Mouse (Mus musculus) cerebellum, adult 11-12 months (tissue): Measurements from ENCODE around the gene Ppp1r9a.

Source experiments
- DNase-seq: peaks from one replicate; pipeline ENCODE4 v3.0.0; 2022

Gene Ppp1r9a

DNA sequence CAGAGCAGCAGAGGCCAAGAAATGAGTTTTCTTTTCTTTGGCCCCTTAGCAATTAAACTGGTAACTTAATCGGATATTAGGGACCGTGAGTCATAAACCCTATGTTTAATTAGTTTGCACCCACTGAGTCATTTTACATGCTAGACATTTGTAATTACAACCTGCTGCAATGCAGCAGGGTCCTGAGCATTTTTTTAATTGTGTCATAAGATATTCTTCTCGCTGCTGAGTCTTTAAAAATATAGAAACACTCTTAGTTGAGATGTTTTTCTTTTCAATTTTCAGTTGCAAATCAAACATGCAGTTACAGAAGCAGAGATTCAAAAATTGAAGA, 208.0 kb downstream of the Ppp1r9a start:
- no peak for DNase-seq

DNA sequence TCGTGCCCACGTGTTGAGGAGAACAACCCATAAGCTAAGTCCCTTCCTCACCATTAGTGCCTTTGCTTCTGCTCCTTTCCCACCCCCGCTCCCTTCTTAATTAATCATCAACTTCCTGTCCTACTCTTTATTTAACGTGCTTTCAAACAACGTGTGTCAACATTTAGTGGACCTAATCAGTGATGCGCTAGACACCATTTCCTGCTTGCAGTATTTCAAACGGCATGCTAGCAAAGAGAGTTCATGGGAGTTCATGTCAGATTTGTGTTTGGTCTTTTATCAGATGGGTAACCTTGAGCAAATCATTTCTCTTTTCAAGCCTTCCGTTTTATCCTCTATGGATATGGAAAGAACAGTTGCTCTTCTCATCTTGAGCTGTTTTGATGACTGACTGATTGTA, 210.4 kb downstream of the Ppp1r9a start:
- DNase-seq: no peak

DNA sequence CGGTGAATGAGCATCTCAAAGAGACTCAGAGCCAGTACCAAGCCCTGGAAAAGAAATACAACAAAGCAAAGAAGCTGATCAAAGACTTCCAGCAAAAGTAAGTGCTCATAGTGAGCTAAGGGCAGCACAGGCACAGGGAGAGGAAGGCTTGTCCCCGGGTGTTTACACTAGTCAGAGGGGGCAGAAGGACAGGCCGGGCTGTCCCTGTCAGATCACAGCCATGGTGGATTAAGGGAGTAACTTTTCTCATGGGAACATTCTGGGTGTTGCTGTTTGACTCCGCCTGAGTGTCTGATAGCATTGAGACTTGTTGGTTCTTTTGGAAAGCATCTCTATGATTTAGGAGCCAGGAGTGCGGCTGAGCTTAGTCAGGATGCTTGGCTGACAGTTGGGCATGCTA, 211.0 kb downstream of the Ppp1r9a start:
- DNase-seq: no peak

DNA sequence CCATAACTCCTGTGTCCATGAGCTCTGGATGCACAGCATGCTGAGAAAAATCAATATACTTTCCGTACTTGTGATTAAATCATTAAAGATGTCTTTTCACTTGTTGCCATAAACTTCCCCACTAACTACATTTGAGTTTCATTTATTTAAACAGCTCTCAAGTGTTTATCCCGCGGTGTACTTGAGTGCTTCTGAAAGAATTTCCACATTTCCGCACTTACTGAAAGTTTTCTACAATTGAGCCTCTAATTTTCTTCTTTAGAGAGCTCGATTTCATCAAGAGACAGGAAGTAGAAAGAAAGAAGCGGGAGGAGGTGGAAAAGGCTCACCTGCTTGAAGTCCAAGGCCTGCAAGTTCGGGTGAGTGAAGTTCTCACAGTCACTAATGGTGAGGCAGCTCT, 212.1 kb downstream of the Ppp1r9a start:
- DNase-seq: no peak

DNA sequence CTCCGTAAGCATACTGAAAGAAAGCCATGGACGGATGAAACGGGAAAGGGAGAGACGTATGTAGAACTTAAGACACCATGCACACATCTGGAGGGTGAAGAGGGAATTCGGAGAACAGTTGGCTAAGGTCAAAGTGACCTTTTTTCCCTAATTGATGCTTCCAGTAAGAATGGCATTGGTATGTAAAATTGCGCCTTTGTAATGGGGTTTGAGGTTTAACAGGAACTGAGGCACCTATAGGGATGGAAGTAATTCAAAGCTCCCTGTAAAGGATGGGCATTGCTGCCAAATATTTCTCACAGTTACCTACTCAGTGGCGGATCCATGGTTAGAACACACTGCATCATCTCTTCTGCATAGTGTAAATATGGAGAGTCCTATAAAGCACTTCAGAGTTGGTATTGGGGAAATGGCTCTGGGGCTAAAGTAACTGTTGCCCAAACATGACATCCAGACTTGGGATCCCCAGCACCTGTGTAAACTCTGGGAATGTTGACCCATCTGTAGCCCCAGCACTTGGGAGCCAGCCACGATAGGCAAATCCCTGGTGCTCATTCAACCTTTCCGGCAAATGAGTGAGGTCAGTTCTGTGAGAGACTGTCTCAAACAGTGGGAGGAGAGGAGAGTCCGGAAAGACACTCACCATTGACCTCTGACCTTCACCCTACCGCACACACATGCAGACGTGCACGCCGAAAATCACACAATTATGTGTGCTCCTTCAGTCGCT, 216.6 kb downstream of the Ppp1r9a start:
- no peak for DNase-seq

DNA sequence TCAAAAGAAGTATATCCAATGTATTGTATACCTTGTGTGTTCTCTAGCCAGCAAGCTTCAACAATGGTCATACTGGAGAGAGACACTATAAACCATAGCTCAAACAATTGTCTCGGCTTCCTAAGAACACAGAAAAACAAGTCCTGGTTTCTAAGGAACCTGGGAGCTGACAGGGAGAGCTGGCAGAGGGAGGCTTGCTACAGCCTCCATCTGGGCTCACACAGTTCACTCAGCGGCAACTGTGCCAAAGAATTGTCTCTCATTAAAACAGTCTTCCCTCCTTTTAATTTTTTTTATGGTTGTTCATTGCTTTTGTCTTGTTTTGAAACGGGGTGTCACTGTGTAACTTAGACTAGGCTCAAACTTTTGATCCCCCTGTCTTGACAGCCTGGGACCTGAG, 217.5 kb downstream of the Ppp1r9a start:
- DNase-seq: no peak

DNA sequence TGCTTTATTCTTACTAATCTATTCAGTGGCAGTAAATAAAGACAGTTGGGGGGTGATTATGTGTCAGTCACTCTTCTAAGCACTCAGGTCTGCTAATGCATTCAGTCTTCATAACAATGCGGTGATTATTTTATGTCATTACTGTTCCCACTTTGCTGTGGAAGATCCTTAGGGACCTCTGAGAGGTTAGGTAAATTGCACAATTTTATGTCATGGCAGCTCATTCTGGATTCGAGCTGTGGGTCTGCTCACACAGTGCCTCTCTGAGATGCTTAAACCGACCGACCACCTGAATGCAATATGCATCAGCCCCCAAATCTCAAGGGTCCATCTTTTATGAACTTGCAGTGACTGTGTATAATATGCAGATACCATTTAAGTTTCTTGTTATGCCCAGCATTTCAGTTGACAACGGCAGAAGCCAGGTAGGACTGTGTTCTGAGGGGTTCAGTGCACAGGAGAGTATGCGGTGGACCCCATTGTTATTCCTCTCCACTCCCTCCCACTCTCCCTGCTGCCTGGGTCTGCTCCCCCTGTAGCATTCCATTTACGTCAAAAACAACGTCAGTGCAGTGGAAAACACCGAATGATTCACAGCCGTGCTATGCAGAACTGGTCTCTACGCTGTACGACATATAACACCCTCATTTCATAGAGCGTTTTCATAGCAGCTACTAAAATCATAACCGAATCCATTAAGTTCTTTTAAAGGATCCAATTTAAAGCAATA, 226.8 kb downstream of the Ppp1r9a start:
- no peak for DNase-seq

DNA sequence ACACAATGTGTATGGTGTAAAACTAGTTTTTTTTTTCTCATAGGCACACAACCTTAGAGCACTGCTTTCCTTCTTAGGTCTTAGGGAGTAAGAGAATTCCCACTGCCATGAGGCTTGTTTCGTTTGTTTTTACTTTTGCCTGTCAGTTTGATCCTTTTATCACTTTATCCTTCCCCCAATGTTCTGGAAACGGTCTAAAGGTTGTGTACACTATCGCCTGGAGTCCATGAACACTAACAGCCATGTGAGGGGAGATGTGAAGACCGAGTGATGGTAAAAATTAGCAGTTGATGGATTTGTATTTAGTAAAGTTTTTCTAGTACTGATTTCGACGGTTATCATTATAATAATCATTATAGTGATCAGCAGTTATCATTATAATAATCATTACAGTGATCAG, 232.3 kb downstream of the Ppp1r9a start:
- no peak for DNase-seq

DNA sequence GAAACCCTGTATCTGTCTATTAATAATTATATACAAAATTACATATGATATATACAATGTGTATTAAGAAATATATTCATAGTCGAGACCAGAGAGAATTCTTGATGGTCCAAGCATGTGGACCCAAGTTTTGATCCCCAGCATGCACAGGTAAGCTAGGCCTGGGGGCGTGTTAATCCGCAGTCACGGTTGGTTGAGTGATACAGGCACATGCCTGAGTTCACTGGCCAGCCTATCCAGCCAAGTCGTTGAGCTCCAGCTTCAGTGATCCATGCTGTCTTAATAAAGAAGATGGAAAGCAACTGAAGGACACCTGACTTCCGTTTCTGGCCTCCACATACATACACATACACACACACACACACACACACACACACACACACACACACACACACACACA, 233.3 kb downstream of the Ppp1r9a start:
- DNase-seq: no peak

DNA sequence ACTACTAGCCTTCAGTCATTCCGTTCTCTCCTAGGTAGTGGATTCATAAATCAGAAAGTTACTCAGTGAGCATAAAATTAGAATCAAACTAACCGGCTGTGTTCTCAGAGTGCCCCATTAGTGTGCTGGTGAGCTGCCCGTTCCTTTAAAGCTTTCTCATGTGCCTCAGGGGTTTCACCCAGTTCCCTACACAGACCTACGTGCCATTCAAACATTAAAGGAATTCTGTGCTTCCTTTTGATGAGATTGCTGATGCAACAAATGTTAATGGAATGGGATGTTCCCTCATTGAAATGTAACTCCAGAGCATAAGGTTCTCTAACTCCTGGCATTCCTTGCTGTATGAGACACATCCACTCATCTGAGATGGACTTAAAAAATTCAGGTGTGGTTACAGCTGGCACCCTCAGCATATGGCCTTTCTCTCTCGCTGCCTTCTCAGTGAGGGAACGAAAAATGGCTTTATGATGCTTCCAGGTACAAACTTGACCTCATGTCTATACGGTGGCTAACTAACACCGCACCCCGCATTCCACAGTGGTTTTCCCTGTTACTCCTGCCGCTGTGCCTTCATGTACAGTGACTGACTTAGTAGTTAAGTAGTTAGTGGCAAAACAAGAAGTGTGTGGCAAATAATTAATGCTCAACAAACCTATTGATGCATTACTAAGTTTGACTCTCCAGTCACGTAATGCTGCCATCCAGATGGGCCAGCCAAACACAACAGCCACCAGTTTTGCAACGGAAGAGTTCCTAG, 236.3 kb downstream of the Ppp1r9a start:
- no peak for DNase-seq

DNA sequence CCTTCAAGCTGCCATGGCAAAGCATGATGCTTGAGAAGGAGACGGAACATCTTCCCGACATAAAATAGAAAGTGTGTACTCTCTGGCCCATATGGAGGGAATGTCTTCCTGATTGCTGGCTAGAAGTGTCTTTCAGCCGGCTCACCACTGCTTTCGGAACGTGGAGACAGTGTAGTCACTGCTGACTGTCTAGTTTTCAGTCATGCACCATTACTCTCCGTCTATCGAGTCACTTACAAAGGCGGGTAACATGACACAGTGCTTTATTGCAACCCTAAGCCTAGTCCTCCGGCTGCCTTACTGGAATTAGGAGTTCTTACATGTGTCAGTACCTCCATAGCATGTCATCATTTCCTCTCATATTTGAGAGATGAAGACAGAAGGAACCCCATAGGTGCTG, 236.9 kb downstream of the Ppp1r9a start:
- no peak for DNase-seq

DNA sequence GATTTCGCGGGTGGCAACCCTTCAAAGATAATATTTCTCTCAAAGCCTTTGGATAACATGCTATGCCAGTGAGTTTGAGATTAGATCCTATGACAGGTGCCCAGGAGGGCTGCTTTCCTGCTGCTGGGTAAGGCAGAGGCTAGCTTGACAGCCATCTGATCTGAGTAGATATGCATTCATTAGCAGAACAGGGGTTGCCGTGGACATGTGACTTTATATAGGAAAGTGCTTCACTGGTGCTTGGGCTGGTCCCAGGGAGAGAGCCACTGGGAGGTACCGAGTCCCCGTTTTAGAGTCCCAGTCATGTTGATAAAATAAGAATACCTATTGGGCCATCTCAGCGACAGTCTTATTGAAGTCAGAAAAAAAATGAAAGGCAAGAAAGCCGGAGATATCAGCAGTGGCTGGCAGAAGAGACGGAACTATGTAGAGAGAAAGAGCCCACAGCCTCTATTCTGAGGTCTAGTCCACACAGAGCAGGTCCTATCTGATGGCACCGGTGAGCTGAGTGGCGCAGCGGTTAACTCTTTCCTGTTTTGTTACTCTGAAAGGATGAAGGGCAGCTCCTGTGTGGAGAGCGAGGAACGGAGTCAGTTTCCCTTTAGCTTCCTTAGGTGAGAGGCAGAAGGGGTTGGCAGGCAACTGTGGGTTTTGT, 244.9 kb downstream of the Ppp1r9a start:
- DNase-seq: no peak

DNA sequence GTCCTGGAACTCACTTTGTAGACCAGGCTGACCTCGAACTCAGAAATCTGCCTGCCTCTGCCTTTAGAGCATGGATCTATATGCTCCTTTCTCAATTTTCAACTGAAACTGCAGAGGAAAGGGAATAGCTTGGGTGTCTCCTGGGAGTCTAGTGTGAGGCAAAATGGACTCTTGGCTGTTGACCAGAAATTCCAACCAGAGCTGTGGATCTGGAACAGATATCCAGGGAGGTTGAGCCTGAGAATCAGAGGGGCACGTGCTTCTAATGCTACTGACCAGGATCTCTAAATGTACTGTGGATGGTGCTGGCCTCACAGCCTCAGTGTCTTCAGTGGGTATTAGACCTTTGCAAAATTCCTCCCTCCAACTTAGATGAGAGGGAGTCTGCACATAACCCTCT, 247.2 kb downstream of the Ppp1r9a start:
- no peak for DNase-seq

DNA sequence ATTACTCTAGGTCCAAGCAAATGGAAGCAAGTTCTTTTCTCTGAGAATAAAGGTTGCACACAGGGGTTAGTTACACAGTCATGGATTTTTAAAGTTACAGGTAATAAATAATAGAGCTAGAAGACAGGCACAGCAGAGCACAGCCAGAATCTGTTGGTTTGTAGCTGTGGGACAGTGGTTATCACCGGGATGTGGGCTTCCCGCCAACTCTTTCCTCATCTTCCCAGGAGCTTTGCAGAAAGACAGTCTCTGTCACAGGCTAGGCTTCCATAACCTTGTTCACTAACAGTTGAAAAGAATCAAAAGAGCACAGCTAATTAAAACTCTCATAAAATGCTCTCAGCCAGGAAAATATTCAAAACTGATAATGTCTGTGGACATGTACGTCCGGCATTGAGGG, 248.5 kb downstream of the Ppp1r9a start:
- DNase-seq: no peak

DNA sequence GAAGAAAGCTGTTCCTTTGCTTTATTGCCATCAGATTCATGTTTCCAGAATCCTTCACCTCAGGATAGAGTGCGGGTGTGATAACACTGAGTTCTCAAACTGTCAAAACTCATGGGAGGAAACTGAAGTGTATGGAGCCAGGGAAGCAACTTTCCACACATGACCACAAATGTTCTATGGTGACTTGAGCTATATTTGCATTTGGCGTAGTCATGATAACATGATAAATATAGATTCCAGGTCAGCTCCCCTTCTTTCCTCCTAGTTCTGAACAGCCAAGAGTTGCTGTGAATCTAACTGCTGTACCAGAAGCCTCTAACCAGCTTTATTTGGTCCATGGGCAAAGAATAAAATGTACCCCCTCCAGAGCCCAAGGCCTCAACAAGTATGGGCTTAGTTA, 249.5 kb downstream of the Ppp1r9a start:
- DNase-seq: no peak

DNA sequence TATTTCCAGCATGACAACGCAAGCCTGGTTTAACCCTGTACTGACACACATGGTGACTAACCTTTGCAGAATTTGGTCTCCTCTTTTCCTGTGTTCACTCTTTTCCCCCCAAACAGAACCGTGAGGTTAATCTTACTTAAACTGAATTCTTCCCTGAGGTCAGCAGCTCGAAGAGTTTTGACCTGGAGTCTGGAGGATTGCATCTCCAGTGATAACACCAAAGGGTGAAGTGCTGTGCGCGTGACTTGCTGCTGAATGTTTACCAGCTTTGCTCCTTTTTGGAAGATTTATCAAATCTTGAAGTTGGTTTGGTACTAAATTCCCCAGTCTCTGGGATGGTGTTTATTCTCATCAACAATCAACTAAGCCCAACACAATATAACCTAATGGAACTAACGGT, 252.1 kb downstream of the Ppp1r9a start:
- DNase-seq: no peak

DNA sequence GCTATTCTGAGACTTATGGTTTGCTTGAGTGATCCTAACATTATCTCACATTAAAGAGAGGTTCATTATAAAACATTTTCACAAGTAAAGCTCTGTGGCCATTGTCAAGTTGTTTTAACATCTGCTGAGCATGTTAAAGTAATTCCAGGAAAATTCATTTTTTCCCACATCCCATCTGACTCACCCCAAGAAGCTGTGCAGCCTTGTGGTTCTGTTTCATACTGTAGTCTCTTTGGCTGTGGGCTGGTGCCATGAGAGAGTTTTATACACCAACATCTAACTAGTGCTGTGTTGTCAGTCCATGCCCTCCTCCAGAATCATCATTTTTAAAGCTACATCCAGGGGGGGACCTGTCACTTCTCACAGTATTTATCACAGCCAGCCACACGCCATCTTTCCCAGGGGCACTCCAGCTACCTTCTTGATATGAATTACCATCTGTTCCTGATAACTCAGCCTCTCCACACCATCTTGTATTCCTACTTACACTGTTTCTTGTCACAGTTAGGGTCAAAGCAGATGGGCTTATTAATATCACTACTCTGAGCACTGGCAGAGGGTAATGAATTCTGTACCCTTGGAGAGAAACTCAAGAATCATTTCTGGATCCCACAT, 252.7 kb downstream of the Ppp1r9a start:
- DNase-seq: no peak

DNA sequence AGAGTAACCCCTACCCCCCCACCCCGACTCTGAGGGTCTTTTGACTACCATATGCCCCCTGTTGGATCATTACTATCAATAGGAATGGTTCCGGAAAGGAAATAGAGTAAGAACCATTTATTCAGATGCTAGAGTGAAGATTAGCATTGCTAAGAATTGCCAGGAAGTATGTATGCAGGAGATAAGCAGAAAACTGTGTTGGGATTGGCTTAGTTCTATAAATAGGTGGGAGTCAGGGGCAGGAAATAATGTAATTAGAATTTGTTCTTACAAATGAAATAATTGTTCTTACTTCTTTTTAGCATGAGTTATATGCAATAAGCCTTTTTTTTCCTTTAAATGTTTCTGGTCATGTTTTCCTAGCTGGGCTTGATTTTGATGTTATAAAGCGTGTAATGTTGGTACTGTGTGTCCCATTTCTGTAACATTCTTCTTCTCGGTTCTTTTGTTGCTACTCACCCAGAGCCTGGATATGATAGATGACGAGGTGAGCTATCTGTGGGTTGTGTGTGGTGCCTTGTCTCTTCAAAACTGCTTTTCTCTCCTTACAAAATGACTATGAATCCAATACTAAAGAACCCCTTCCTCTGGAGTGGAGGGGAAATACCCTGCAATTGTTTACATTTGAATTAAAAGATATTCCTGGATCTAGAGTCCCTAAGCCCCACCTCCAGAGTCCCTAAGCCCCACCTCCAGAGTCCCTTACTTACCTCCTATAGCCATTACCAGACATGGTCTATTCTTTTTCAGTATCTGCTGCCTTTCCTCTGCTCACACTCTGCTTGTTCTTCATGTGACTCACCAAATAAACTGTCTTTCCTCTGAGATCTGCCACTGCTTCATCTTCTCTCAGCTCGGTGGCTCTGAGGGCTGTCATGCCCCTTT, 254.1 kb downstream of the Ppp1r9a start:
- no peak for DNase-seq

DNA sequence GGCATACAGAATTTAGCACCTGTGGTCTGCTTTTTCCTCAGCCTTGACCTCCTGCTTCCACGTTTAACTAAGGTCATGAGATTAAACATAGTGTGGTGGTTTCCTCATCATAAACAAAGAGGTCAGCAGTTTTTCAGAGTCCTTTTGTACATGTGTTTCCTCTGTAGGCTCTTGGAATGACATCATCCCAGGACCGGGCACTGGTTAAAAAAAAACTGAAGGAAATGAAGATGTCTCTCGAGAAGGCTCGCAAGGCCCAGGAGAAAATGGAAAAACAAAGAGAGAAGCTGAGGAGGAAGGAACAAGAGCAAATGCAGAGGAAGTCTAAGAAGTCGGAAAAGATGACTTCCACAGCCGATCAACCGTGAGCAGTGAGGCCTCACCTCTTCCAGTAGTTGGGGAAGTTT, 256.7 kb downstream of the Ppp1r9a start:
- no peak for DNase-seq

DNA sequence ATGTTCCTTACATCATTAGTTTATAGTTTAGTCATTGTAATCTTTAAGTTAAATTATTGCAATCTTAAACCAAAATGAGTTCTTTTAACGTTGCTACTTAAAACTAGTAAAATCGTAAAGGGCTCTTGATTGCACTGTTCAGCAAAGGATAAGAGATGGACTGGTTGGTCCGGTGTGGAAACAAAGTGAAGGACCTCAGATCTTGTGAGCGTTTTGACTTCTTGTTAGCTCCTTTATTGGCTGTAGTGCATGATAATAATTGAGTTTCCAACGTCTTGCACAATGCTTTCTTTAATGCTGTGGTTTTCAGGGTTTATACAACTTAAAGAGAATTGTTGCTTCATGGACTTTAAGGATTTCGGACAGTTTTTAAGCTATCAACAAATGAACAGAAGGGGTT, 259.3 kb downstream of the Ppp1r9a start:
- DNase-seq: no peak

DNA sequence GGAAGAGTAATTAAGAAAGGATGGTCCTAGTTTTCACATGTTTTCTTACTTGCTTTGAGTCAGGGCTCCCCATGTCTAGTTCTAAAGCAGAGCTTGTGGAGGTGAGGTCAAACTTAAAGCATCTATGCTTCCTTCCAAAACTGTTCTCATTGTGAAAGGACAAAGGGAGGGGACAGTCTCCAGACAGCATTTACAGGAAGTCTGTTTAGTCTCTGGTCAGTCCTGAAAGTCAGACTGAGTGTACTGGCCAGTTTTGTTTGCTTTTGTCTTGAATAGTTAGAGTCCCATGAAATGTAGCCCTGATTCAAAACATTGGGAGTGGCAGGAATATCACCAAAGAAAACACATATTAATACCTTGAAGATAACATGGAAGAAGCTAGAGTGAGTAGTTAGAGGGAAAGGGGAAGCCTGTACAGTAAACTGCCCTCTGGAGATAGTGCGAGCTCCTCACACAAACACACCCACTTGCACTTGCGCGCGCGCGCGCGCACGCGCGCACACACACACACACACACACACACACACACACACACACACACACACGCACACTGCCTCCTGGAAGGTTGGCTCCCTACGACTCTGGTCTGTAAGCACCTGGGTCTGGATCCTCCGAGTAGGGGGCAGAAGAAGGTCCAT, 260.9 kb downstream of the Ppp1r9a start:
- DNase-seq: no peak

DNA sequence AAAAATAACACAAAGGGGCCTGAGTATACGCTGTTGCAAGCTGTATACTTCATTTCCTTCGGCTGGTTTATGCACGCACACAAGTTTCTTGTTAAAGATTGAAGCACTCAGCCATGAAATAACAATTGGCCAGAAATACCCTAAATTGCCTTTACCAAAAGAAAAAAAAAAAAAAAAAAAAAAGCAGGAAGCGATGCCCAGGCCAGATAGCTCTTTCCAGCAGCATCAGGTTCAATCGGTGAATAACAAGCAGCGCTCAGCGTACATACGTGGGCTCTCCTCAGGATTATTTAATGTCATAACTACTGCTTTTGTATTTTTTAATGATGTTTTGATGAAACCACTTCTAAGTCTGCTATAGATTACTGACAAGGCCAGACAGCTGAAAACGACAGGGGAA, 262.1 kb downstream of the Ppp1r9a start:
- no peak for DNase-seq
